Mouse (Mus musculus) forebrain, postnatal 0 days (tissue): ENCODE results near the gene Dvl1. TPM values are rescaled to one million over a fixed set of nuclear protein-coding genes. Genes with fewer than 3 reads are reported as not detected.
A peak's percentile ranks its signal among the peaks of the same experiment; 100 is the strongest.

Source experiments
- ATAC-seq: fragments of 200-750 bp; cut with Nextera tagmentation; 2 replicates; pipeline ENCODE4 v1.8.0; 2017; ENCODE audit warnings: mild to moderate bottlenecking, moderate library complexity
- DNase-seq: peaks from one replicate; pipeline ENCODE4 v3.0.0-alpha.2; 2015
- H3K27ac ChIP-seq: fragments of 300-500 bp; sonication (generic); 2 replicates; pipeline ENCODE4 v1.5.1; 2014; ENCODE audit warnings: low read depth, mild to moderate bottlenecking, antibody characterized with exemption, low read length, moderate library complexity, mixed read lengths
- H3K27me3 ChIP-seq: fragments of 300-500 bp; sonication (generic); 2 replicates; pipeline ENCODE4 v1.6.1; 2014; ENCODE audit warnings: mild to moderate bottlenecking, low read length, mixed read lengths; ENCODE audit not compliant: insufficient read depth
- H3K36me3 ChIP-seq: fragments of 300-500 bp; sonication (generic); 2 replicates; pipeline ENCODE4 v1.6.1; 2014; ENCODE audit warnings: mild to moderate bottlenecking, moderate library complexity; ENCODE audit not compliant: insufficient read depth
- H3K4me1 ChIP-seq: fragments of 300-500 bp; sonication (generic); 2 replicates; pipeline ENCODE4 v1.6.1; 2014; ENCODE audit warnings: antibody characterized with exemption; ENCODE audit not compliant: insufficient read depth
- H3K4me2 ChIP-seq: fragments of 300-500 bp; sonication (generic); 2 replicates; pipeline ENCODE4 v1.6.1; 2014; ENCODE audit warnings: low read depth, mild to moderate bottlenecking, moderate library complexity
- H3K4me3 ChIP-seq: fragments of 300-500 bp; sonication (generic); 2 replicates; pipeline ENCODE4 v1.5.1; 2014; ENCODE audit warnings: low read depth, low read length, mixed read lengths
- H3K9ac ChIP-seq: fragments of 300-500 bp; sonication (generic); 2 replicates; pipeline ENCODE4 v1.6.1; 2014; ENCODE audit warnings: mild to moderate bottlenecking
- H3K9me3 ChIP-seq: fragments of 300-500 bp; sonication (generic); 2 replicates; pipeline ENCODE4 v1.6.1; 2016; ENCODE audit warnings: low read length
- CTCF ChIP-seq: sonication (generic); IDR thresholded peaks from 2 replicates; pipeline ENCODE4 v1.5.1; 2016; ENCODE audit warnings: antibody characterized with exemption, control low read depth, low read depth
- WGBS: fragments of 180-500 bp; shearing (Covaris S2); extraction: QIAGEN DNeasy Blood & Tissue Kit; methylation state at CpG from one replicate; pipeline ENCODE4 v1.1.7; 2014; 5-methylcytosine and 5-hydroxymethylcytosine counted together
- polyA plus RNA-seq: library from polyadenylated mRNA; unstranded; fragments of >200 nt; fragmentation: Nextera tagmentation; extraction: Ambion mirVana; gene quantifications from 2 replicates; pipeline ENCODE4 v1.2.1, GENCODE M21; 2015
- total RNA-seq: library from RNA; depleted of rRNA; stranded (reverse); fragments of >200 nt; gene quantifications from 2 replicates; pipeline ENCODE4 v1.2.3, GENCODE M21; 2014

Gene Dvl1
- total and polyA plus RNA-seq, 2 experiments from 2014 or later = 16.3 to 118 TPM

GRCm38 (mm10) chr4:155812665-155813181, 34.5 kb upstream of the Dvl1 start:
- WGBS = 2% methylated on average over 46 of the region's 49 CpGs
- peak; percentile 55 for DNase-seq
- Histone ChIP-seq H3K36me3 (peaks cover 54% of the 10 kb centered on the region), H3K27ac (peak overlapping the region; percentile 90), H3K4me1 (peaks cover 9% of the 10 kb centered on the region; the same call in 1 of the 2 replicates), H3K4me2 (peak overlapping the region; percentile 73), H3K9me3 (no peaks in the 10 kb centered on the region), H3K4me3 (peak overlapping the region; percentile 99), H3K9ac (peak overlapping the region; percentile 99), H3K27me3 (no peaks in the 10 kb centered on the region)
- TF ChIP-seq CTCF = no peak
- peak; percentile 25 for ATAC-seq

GRCm38 (mm10) chr4:155817533-155817932, 29.7 kb upstream of the Dvl1 start:
- ATAC-seq = no peak
- Histone ChIP-seq H3K9ac (no peak overlapping the region), H3K4me2 (no peak overlapping the region), H3K27me3 (no peaks in the 10 kb centered on the region), H3K36me3 (peaks cover 69% of the 10 kb centered on the region), H3K4me3 (no peak overlapping the region), H3K4me1 (peaks cover 9% of the 10 kb centered on the region; the same call in 1 of the 2 replicates), H3K27ac (no peak overlapping the region), H3K9me3 (no peaks in the 10 kb centered on the region)
- no peak for TF ChIP-seq CTCF
- DNase-seq = no peak
- 67% methylated on average over 4 of the region's 4 CpGs for WGBS

- ATAC-seq (no peak), DNase-seq (peak; percentile 17)
- no peaks in the 10 kb centered on the region for H3K4me1 ChIP-seq
- no peaks in the 10 kb centered on the region for H3K27me3 ChIP-seq
- H3K4me2 ChIP-seq = no peak overlapping the region
- 80% methylated on average over 7 of the region's 7 CpGs for WGBS
- H3K9ac ChIP-seq = no peak overlapping the region
- H3K36me3 ChIP-seq = peaks cover 90% of the 10 kb centered on the region
- H3K9me3 ChIP-seq = no peaks in the 10 kb centered on the region
- TF ChIP-seq CTCF = peak; percentile 28; the same call in 1 of the 2 replicates
- H3K27ac ChIP-seq = no peak overlapping the region
- no peak overlapping the region for H3K4me3 ChIP-seq
Observed at GRCm38 (mm10) chr4:155821025-155821424, 26.2 kb upstream of the Dvl1 start.

- Histone ChIP-seq H3K4me2 (no peak overlapping the region), H3K9me3 (no peaks in the 10 kb centered on the region), H3K4me3 (no peak overlapping the region), H3K36me3 (peaks cover 76% of the 10 kb centered on the region), H3K27me3 (no peaks in the 10 kb centered on the region), H3K9ac (no peak overlapping the region), H3K4me1 (no peaks in the 10 kb centered on the region), H3K27ac (no peak overlapping the region)
- DNase-seq (no peak), ATAC-seq (no peak)
- no peak for TF ChIP-seq CTCF
- 94% methylated on average over 16 of the region's 16 CpGs for WGBS
Observed at GRCm38 (mm10) chr4:155823443-155823842, 23.8 kb upstream of the Dvl1 start.

GRCm38 (mm10) chr4:155829866-155830265, 17.3 kb upstream of the Dvl1 start:
- Histone ChIP-seq H3K9me3 (no peaks in the 10 kb centered on the region), H3K27ac (no peak overlapping the region), H3K27me3 (no peaks in the 10 kb centered on the region), H3K36me3 (peaks cover 24% of the 10 kb centered on the region), H3K4me1 (0 out of 2 replicates have a peak, but pooled peaks cover 8% of the 10 kb centered on the region), H3K4me3 (no peak overlapping the region), H3K9ac (no peak overlapping the region), H3K4me2 (no peak overlapping the region)
- DNase-seq (no peak), ATAC-seq (no peak)
- WGBS = 89% methylated on average over 4 of the region's 4 CpGs
- TF ChIP-seq CTCF = no peak

GRCm38 (mm10) chr4:155830596-155830995, 16.6 kb upstream of the Dvl1 start:
- H3K27ac ChIP-seq = no peak overlapping the region
- TF ChIP-seq CTCF = no peak

GRCm38 (mm10) chr4:155831205-155831766, 15.9 kb upstream of the Dvl1 start, which contains the start of gene Aurkaip1:
Gene Aurkaip1, plus strand, starts transcription at chr4:155831272.
- peak within 1 kb of the TSS; percentile 71 for H3K4me3 ChIP-seq
- ATAC-seq = peak; percentile 95
- peak within 1 kb of the TSS; percentile 69 for H3K9ac ChIP-seq
- peak; percentile 97 for DNase-seq
- under 1% methylated on average over 49 of the region's 49 CpGs for WGBS
- no peaks in the 10 kb centered on the region for H3K9me3 ChIP-seq
- peaks cover 16% of the 10 kb centered on the region for H3K36me3 ChIP-seq
- H3K27me3 ChIP-seq = no peaks in the 10 kb centered on the region
- peak; percentile 95 for TF ChIP-seq CTCF
- peak within 1 kb of the TSS; percentile 86 for H3K27ac ChIP-seq
- 0 out of 2 replicates have a peak, but pooled peaks cover 8% of the 10 kb centered on the region for H3K4me1 ChIP-seq
- peak within 1 kb of the TSS; percentile 81 for H3K4me2 ChIP-seq

More at GRCm38 (mm10) chr4:155830596-155830995, 16.6 kb upstream of the Dvl1 start:
- Histone ChIP-seq H3K36me3 (peaks cover 19% of the 10 kb centered on the region), H3K9ac (no peak overlapping the region), H3K4me1 (0 out of 2 replicates have a peak, but pooled peaks cover 8% of the 10 kb centered on the region), H3K9me3 (no peaks in the 10 kb centered on the region), H3K27me3 (no peaks in the 10 kb centered on the region), H3K4me3 (peak overlapping the region; percentile 71), H3K4me2 (peak overlapping the region; percentile 81)
- no peak for ATAC-seq
- DNase-seq = no peak
- WGBS = 57% methylated on average over 8 of the region's 8 CpGs
